Mouse (Mus musculus) small intestine, adult 2 months (tissue): Measurements from ENCODE around the gene Cbln1. TPM values are rescaled to one million over a fixed set of nuclear protein-coding genes. Genes with fewer than 3 reads are reported as not detected.
A peak's percentile ranks its signal among the peaks of the same experiment; 100 is the strongest.

Source experiments
- H3K27ac ChIP-seq: fragments of 200-500 bp; 2 replicates; pipeline ENCODE4 v1.5.1; 2012; ENCODE audit warnings: low read depth, low read length, control low read depth, inconsistent platforms; ENCODE audit not compliant: insufficient read depth
- H3K27me3 ChIP-seq: fragments of 200-500 bp; 2 replicates; pipeline ENCODE4 v1.6.1; 2012; ENCODE audit warnings: mild to moderate bottlenecking, moderate library complexity, low read length, inconsistent platforms; ENCODE audit not compliant: control insufficient read depth, insufficient read depth
- H3K36me3 ChIP-seq: fragments of 200-500 bp; 2 replicates; pipeline ENCODE4 v1.6.1; 2012; ENCODE audit warnings: mild to moderate bottlenecking, low read length, control low read depth, inconsistent platforms; ENCODE audit not compliant: control insufficient read depth, insufficient read depth
- H3K4me1 ChIP-seq: fragments of 200-500 bp; 2 replicates; pipeline ENCODE4 v1.6.1; 2012; ENCODE audit warnings: low read length, inconsistent platforms, mixed read lengths; ENCODE audit not compliant: control insufficient read depth, insufficient read depth, insufficient read length
- H3K4me3 ChIP-seq: fragments of 200-500 bp; 2 replicates; pipeline ENCODE4 v1.5.1; 2012; ENCODE audit warnings: low read depth, mild to moderate bottlenecking, control low read depth, inconsistent platforms, low read length, moderate library complexity
- CTCF ChIP-seq: fragments of 200-500 bp; IDR thresholded peaks from 2 replicates; pipeline ENCODE4 v1.5.1; 2012; ENCODE audit warnings: low read depth, mild to moderate bottlenecking, control low read depth, inconsistent platforms, low read length, moderate library complexity, mixed read lengths; ENCODE audit not compliant: insufficient replicate concordance, insufficient read length; ENCODE audit errors: extremely low read depth
- POLR2A ChIP-seq: fragments of 200-500 bp; IDR thresholded peaks from 2 replicates; pipeline ENCODE4 v1.6.1; 2012; ENCODE audit warnings: low read depth, mild to moderate bottlenecking, control low read depth, inconsistent platforms, low read length, moderate library complexity
- WGBS: fragments of 180-500 bp; shearing (Covaris S2); methylation state at CpG from one replicate; pipeline ENCODE4 v1.1.7; 2018; 5-methylcytosine and 5-hydroxymethylcytosine counted together
- polyA plus RNA-seq: library from polyadenylated mRNA; depleted of rRNA; stranded (reverse); fragments of >200 nt; gene quantifications from 2 replicates; pipeline ENCODE4 v1.2.3, GENCODE M21; 2012

The Cbln1 gene
- polyA plus RNA-seq, 1 experiment, result 0.09 TPM

DNA sequence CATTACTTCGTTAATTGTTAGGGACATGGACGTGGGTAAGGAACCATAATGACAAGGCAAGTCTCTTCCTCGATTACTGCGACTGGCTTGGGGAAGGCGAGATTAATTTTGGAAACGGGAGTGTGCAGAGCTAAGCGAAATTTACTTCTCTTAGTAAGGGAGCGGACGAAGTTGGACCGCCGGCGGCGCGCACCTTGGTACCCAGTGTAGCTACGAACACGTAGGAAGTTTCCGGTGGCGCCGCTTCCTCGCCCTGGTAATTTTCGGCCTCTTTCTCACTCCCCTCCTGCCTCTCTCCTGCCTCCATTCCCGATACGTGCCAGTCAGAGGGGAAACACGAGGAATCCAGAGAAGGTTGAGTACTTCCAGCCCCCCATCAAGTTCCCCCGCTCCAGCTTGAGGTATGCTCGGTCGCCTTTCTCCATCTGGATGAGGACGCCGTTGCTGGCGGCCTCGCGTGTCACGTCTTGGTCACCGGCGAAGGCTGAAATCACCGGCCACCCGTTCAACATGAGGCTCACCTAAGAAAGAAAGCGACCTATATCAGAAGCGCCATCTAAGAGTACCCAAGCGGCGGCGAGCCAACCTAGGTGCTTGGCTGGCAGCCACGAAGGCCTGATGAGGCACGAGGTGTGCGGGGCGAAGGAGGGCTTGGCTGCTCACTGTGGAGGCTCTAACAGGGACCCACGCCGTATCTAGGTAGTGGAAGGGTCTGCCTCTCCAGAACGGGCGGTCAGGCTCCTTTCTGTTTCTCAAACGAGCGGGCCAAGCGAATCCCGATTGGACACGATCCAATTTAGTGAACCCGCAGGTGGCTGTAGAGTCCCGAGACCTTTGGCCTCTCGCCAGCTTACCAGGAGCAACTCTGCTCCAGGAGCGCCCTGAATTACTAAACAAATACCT, 2.2 kb downstream of the Cbln1 start:
- H3K4me1 ChIP-seq, result peaks cover 15% of the 10 kb centered on the region
- H3K27ac ChIP-seq, result no peak overlapping the region
- H3K4me3 ChIP-seq, result peak overlapping the region; percentile 2; the same call in 1 of the 2 replicates
- 2% methylated on average over 59 of the region's 59 CpGs for WGBS
- H3K36me3 ChIP-seq, result no peaks in the 10 kb centered on the region
- H3K27me3 ChIP-seq, result peaks cover 68% of the 10 kb centered on the region
- TF ChIP-seq POLR2A (no peak), CTCF (no peak)

- no peaks in the 10 kb centered on the region for H3K36me3 ChIP-seq
- no peak for TF ChIP-seq POLR2A
- no peak for TF ChIP-seq CTCF
- H3K4me1 ChIP-seq, result peaks cover 15% of the 10 kb centered on the region
- no peak overlapping the region for H3K27ac ChIP-seq
- H3K4me3 ChIP-seq, result no peak overlapping the region
- WGBS, result 6% methylated on average over 45 of the region's 45 CpGs
- H3K27me3 ChIP-seq, result peaks cover 61% of the 10 kb centered on the region
These were observed 3.2 kb downstream of the Cbln1 start for GRCm38 (mm10) chr8:87468958-87469815.

DNA sequence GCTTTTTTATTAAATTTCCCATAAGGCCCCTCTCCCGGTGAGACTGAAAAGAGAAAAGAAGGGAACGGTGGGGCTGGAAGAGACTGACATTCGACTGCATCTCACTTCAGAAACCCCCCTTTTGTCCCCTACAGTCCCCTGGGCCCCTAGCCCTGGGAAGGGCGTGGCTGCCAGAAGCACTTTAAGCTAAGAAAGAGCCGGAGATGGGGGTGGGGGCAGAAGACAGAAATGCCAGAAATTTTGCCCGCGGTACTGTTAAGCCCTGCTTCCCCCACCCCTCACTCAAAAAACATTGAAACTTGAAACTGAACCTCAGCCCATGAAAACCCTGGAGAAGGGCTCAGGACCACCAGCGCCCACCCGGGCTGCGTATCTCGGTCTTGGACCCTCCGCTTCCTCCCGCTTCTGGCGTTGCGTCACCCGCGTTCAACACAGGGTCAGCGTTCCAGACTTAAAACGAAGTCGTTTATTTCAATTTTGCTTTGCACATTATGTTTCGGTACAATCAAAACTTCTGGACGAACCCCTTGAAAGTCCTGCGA, 3.9 kb downstream of the Cbln1 start:
- H3K4me3 ChIP-seq, result no peak overlapping the region
- no peak overlapping the region for H3K27ac ChIP-seq
- peaks cover 54% of the 10 kb centered on the region for H3K27me3 ChIP-seq
- H3K36me3 ChIP-seq, result no peaks in the 10 kb centered on the region
- TF ChIP-seq CTCF, result no peak
- TF ChIP-seq POLR2A, result no peak
- peaks cover 15% of the 10 kb centered on the region for H3K4me1 ChIP-seq
- WGBS, result 6% methylated on average over 23 of the region's 23 CpGs

DNA sequence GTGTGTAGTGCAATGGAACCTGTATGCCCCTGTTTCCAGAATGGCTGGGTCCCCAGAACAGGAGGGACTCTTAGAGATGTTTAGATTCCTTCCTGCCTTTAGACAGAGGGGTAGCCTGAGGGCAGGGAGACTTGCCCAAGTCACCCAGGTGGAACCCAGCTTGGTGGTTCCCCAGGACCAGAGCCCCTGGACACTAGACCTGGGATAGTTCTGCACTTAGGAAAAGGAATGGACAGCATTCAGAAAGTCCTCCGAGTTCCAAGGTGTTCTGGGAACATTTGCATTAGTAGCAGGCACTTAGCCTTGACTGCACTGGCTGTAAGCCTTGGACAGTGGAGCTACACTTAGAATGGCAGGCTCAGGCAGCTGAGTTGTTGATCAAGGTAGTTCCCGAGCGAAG, 4.5 kb downstream of the Cbln1 start:
- H3K27me3 ChIP-seq, result peaks cover 48% of the 10 kb centered on the region

GRCm38 (mm10) chr8:87466936-87467602, 5.3 kb downstream of the Cbln1 start:
- Histone ChIP-seq H3K4me1 (peaks cover 4% of the 10 kb centered on the region), H3K27ac (no peak overlapping the region), H3K27me3 (peaks cover 40% of the 10 kb centered on the region), H3K36me3 (no peaks in the 10 kb centered on the region), H3K4me3 (no peak overlapping the region)
- 78% methylated on average over 1 of the region's 1 CpGs for WGBS
- TF ChIP-seq POLR2A (no peak), CTCF (no peak)

More for the DNA sequence above, 4.5 kb downstream of the Cbln1 start:
- Histone ChIP-seq H3K27ac (no peak overlapping the region), H3K4me1 (peaks cover 9% of the 10 kb centered on the region), H3K4me3 (no peak overlapping the region), H3K36me3 (no peaks in the 10 kb centered on the region)
- 24% methylated on average over 3 of the region's 3 CpGs for WGBS
- TF ChIP-seq POLR2A (no peak), CTCF (no peak)

GRCm38 (mm10) chr8:87466335-87466734, 6.1 kb downstream of the Cbln1 start:
- H3K4me1 ChIP-seq, result peaks cover 4% of the 10 kb centered on the region; the same call in 1 of the 2 replicates
- H3K4me3 ChIP-seq, result no peak overlapping the region
- TF ChIP-seq POLR2A (no peak), CTCF (no peak)
- WGBS, result 55% methylated on average over 6 of the region's 6 CpGs
- H3K27me3 ChIP-seq, result peaks cover 33% of the 10 kb centered on the region
- H3K27ac ChIP-seq, result no peak overlapping the region
- H3K36me3 ChIP-seq, result no peaks in the 10 kb centered on the region
